Mouse (Mus musculus) C2C12 (cell line): ENCODE results near the gene Aip.

ENCODE experiments used
- CEBPB ChIP-seq: IDR thresholded peaks from one replicate; pipeline ENCODE4 v1.6.1; 2011; ENCODE audit warnings: low read depth, mild to moderate bottlenecking, control low read depth, moderate library complexity
- CTCF ChIP-seq: IDR thresholded peaks from one replicate; pipeline ENCODE4 v1.5.1; 2011; ENCODE audit not compliant: control insufficient read depth, insufficient read depth, insufficient read length
- MAX ChIP-seq: IDR thresholded peaks from one replicate; pipeline ENCODE4 v1.6.1; 2011; ENCODE audit warnings: mild to moderate bottlenecking, control low read depth
- MYOD1 ChIP-seq: IDR thresholded peaks from one replicate; pipeline ENCODE4 v1.6.1; 2011; ENCODE audit warnings: low read depth; ENCODE audit not compliant: control insufficient read depth, insufficient read length
- MYOG ChIP-seq: IDR thresholded peaks from one replicate; pipeline ENCODE4 v1.6.1; 2011; ENCODE audit not compliant: control insufficient read depth, insufficient read length; ENCODE audit errors: extremely low read depth
- USF1 ChIP-seq: IDR thresholded peaks from one replicate; pipeline ENCODE4 v1.6.1; 2011; ENCODE audit warnings: low read depth, mild to moderate bottlenecking, control low read depth, moderate library complexity

- TF ChIP-seq CEBPB: no peak
- no peak for TF ChIP-seq CTCF
- TF ChIP-seq MAX: no peak
- no peak for TF ChIP-seq MYOD1
- no peak for TF ChIP-seq MYOG
- no peak for TF ChIP-seq USF1
Measured at GRCm38 (mm10) chr19:4172925-4173324, 47.3 kb upstream of the Aip start.
